Mouse (Mus musculus) bone marrow, adult 2 months (tissue): ENCODE measurements around the gene Fndc4. TPM values are rescaled to one million over a fixed set of nuclear protein-coding genes. Genes with fewer than 3 reads are reported as not detected.
A peak's percentile ranks its signal among the peaks of the same experiment; 100 is the strongest.

Experiments used
- H3K27ac ChIP-seq: fragments of 200-500 bp; 2 replicates; pipeline ENCODE4 v1.5.1; 2012; ENCODE audit warnings: low read depth, mild to moderate bottlenecking, control low read depth, inconsistent platforms, low read length; ENCODE audit not compliant: control insufficient read depth, poor library complexity, insufficient read depth
- H3K4me1 ChIP-seq: fragments of 200-500 bp; 2 replicates; pipeline ENCODE4 v1.6.1; 2011; ENCODE audit warnings: low read length; ENCODE audit not compliant: control insufficient read depth, insufficient read depth
- H3K4me3 ChIP-seq: fragments of 200-500 bp; replicated peaks from 2 replicates; pipeline ENCODE3; 2011; ENCODE audit warnings: mild to moderate bottlenecking, low read depth, low read length, control low read depth; ENCODE audit not compliant: control insufficient read depth
- CTCF ChIP-seq: fragments of 200-500 bp; IDR thresholded peaks from 2 replicates; pipeline ENCODE4 v1.5.1; 2011; ENCODE audit warnings: low read length, control low read depth; ENCODE audit not compliant: control insufficient read depth, insufficient read depth
- POLR2A ChIP-seq: fragments of 200-500 bp; IDR thresholded peaks from 2 replicates; pipeline ENCODE4 v1.6.1; 2011; ENCODE audit warnings: low read depth, mild to moderate bottlenecking, control low read depth, low read length, borderline replicate concordance; ENCODE audit not compliant: control insufficient read depth
- WGBS: fragments of 180-500 bp; shearing (Covaris S2); methylation state at CpG from one replicate; pipeline ENCODE4 v1.1.7; 2018; 5-methylcytosine and 5-hydroxymethylcytosine counted together
- polyA plus RNA-seq: library from polyadenylated mRNA; stranded (reverse); fragments of >200 nt; gene quantifications from 2 replicates; pipeline ENCODE4 v1.2.4, GENCODE M21; 2011; ENCODE audit warnings: low replicate concordance; ENCODE audit not compliant: missing spikeins, insufficient read depth, insufficient read length

Fndc4 gene
- polyA plus RNA-seq, 1 experiment, result not detected

- H3K27ac ChIP-seq, result no peak overlapping the region
- TF ChIP-seq POLR2A, result no peak
- no peak for TF ChIP-seq CTCF
- H3K4me1 ChIP-seq, result no peaks in the 10 kb centered on the region
- H3K4me3 ChIP-seq, result no peak overlapping the region
- WGBS, result 62% methylated on average over 3 of the region's 3 CpGs
Measured at GRCm38 (mm10) chr5:31297981-31298380, 2.1 kb upstream of the Fndc4 start.

DNA sequence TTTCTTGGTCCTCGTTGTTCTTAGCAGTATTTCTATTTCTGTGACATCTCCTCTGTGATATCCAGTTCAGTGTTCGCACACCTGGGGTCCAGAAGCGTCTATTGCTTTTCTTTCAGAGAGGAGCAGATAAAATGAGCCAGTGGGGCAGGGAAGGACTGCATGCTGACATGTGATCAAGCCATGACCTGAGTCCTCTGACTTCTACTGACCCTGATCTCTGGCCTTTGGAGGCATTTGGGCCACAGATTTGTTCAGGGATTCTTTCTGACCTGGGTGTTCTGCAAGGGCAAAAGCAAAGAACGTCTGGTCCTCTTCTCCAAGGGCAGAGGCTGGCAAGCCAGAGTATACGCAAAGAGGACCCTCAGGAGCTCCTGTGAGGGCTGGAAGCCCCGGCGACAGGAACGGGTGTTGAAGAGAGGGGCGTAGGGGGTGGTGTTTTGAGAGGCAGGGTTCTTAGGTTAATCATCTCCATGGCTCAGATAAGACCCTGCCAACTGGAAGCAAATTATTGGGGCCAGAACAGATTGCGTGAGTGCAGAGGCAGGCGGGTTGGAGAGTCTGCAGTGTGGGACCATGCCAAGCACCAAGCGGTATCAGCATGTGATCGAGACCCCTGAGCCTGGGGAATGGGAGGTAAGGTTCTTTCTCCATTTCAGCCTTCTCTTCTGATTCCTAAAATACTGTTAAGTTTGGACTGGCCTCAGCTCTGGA is 1.3 kb upstream of the Fndc4 start, which contains the start of gene Gckr:
Gene Gckr, plus strand, starts transcription at position 397 of the 711 bp plus-strand sequence.
- Histone ChIP-seq H3K4me1 (no peaks in the 10 kb centered on the region), H3K27ac (no peak within 1 kb of the TSS), H3K4me3 (no peak within 1 kb of the TSS)
- TF ChIP-seq CTCF (no peak), POLR2A (no peak)
- 74% methylated on average over 13 of the region's 13 CpGs for WGBS

DNA sequence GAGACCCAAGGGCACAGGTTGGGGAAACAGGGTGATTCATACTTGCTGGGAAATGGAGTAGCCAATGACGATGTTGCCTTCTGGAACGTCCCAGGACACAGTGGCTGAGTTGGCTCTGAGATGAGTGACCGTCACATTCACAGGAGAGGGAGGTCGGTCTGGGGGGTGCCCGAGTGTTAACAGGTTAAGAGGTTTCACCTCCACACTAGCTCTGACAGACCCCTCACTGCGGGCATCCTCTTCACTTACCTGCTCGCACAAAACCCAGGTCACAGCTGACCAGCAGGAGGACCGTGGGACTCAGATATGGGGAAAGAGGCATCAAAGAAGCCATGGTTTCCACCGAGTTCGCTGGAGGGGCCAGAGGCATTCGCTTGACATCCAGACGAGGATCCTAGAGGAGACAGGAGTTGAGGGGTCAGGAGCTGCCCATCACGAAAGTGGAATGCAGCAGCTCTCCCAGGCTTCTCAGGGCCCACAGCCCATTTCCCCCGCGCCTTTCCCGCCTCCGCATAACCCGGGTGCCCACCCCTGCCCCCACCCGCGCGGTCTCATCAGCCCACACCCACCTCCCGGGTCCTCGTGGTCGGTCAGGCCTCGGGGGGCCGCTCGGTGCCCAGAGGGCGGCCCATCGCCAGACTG is 795 bp downstream of the Fndc4 start:
- no peaks in the 10 kb centered on the region; the same call in 1 of the 2 replicates for H3K4me1 ChIP-seq
- H3K4me3 ChIP-seq, result no peak overlapping the region
- 23% methylated on average over 29 of the region's 29 CpGs for WGBS
- no peak for TF ChIP-seq CTCF
- TF ChIP-seq POLR2A, result no peak
- no peak overlapping the region for H3K27ac ChIP-seq

DNA sequence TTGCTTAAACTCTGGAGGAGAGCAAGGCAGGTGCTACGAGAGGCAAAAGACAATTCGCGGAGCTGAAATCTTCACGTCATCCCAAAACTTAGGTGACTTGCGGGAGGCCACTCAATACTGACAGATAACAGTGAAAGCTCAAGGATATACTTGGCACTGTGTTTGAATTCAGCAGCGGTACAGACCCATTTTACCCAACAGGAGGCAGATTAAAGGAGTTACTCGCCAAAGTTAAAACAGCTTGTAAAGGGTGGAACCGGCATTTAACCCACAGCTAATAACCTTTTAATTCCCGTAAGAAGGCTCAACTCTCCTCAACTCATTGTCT is 4.6 kb downstream of the Fndc4 start:
- WGBS, result 6% methylated on average over 9 of the region's 9 CpGs
- Histone ChIP-seq H3K4me1 (peaks cover 4% of the 10 kb centered on the region; the same call in 1 of the 2 replicates), H3K27ac (peak overlapping the region; percentile 69), H3K4me3 (peak overlapping the region; percentile 69)
- TF ChIP-seq CTCF, result no peak
- TF ChIP-seq POLR2A, result no peak

DNA sequence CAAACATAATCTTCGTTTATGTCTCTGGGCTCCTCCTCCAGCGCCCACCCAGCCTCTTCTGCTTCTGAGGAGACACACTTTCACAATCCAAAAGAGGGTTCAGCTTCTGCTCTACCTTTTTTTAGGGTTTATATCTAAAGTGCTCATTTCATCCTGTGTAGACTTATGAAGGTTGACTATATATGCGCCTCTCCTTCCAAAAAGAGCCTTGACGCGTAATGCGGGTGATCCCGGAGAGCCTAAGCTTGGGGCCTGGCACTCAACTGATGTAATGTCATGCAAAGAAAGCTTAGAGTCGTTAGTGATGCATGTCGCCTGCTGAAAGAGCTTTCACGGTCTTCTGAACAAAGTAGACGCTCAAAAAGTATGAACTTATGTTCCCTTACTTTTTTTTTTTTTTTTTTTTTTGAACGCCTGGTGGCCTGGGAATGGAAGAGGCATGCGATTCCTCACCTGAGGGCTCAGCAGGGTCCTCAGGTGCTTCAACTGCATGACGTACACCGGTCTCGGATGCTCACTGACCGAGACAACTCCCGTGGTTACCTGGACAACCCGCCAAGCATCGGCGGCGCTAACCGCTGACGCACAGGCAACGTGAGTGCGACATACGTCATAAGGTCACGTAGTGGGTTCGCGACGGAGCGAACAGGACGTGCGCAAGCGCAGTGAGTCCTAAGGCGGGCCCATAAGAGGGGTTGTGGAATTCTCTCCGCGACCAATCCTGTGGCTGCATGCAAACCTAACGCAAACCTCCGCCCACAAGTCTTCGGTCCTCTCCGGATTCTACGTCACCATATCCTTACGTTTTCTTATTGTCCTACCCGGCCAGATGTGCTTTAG is 5.1 kb downstream of the Fndc4 start, which contains the start of gene Ift172:
Gene Ift172, minus strand, starts transcription at position 596 of the 840 bp plus-strand sequence.
- peak within 1 kb of the TSS; percentile 69 for H3K4me3 ChIP-seq
- TF ChIP-seq POLR2A (peak; percentile 72; the same call in 1 of the 2 replicates), CTCF (no peak)
- 3% methylated on average over 45 of the region's 45 CpGs for WGBS
- H3K27ac ChIP-seq, result peak within 1 kb of the TSS; percentile 69
- peaks cover 4% of the 10 kb centered on the region; the same call in 1 of the 2 replicates for H3K4me1 ChIP-seq

GRCm38 (mm10) chr5:31289626-31290230 is 6.2 kb downstream of the Fndc4 start:
- no peak for TF ChIP-seq CTCF
- no peak for TF ChIP-seq POLR2A
- H3K27ac ChIP-seq, result peak overlapping the region; percentile 9; the same call in 1 of the 2 replicates
- WGBS, result 56% methylated on average over 3 of the region's 3 CpGs
- peaks cover 4% of the 10 kb centered on the region; the same call in 1 of the 2 replicates for H3K4me1 ChIP-seq
- no peak overlapping the region for H3K4me3 ChIP-seq

DNA sequence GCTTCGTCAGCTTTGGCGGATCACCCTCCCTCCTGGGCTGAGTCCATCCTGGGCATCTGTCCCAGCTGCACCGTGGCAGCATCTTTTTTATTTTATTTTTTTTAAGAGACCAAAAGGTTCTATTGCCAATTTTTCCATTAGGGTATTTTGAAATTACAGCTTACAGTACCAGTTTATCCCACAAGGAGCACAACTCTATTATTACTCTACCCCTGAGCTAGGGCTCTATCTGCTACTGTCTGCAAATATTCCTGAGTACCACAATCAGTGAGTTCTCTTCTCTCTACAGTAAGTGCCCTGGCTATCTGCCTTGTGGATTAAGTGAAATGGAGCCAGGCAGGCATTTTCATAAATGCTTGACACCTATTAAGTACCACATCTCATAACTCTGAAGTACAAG is 7.2 kb downstream of the Fndc4 start:
- 46% methylated on average over 3 of the region's 3 CpGs for WGBS
- Histone ChIP-seq H3K4me3 (no peak overlapping the region), H3K4me1 (peaks cover 4% of the 10 kb centered on the region; the same call in 1 of the 2 replicates), H3K27ac (peak overlapping the region; percentile 17)
- no peak for TF ChIP-seq CTCF
- no peak for TF ChIP-seq POLR2A
